In genomic region chr6:29916530-29917382, GRCm38 (mm10) we compare ENCODE assay signal across 8 mouse cellular contexts. TPM values are rescaled to one million over a fixed set of nuclear protein-coding genes. Genes with fewer than 3 reads are reported as not detected.
DNase-seq lines count a peak whose midpoint lies in the region; ATAC-seq lines count a peak whose summit lies in the region.

Gene Strip2 (plus strand): TSS chr6:29917012.

- no peaks in the 10 kb centered on the region for H3K9me3 ChIP-seq in hindbrain, embryonic 16.5 days (ENCODE audit: control insufficient read depth, low read length)

- peak within 1 kb of the TSS; percentile 14 for H3K27ac ChIP-seq in hindbrain, embryonic 16.5 days (ENCODE audit: low read depth, low read length)

- peak within 1 kb of the TSS; percentile 80 for H3K4me2 ChIP-seq in hindbrain, embryonic 16.5 days (ENCODE audit: low read length)

- peak; percentile 99 for ATAC-seq in hindbrain, embryonic 16.5 days

- H3K36me3 ChIP-seq in hindbrain, embryonic 16.5 days (ENCODE audit: control insufficient read depth, insufficient read depth, low read length) = no peaks in the 10 kb centered on the region

- H3K9ac ChIP-seq in hindbrain, embryonic 16.5 days (ENCODE audit: low read depth, low read length) = peak within 1 kb of the TSS; percentile 66

- H3K27me3 ChIP-seq in hindbrain, embryonic 16.5 days (replicated peaks; ENCODE audit: control insufficient read depth, insufficient read depth, low read length) = peaks cover 7% of the 10 kb centered on the region

- peaks cover 8% of the 10 kb centered on the region for H3K4me1 ChIP-seq in hindbrain, embryonic 16.5 days (ENCODE audit: control insufficient read depth, insufficient read depth, low read depth, low read length)

- peak within 1 kb of the TSS; percentile 66 for H3K4me3 ChIP-seq in hindbrain, embryonic 16.5 days (ENCODE audit: low read length)

- DNase-seq in ZHBTc4 (ENCODE audit: low read depth, low spot score) = peak; percentile 97
- peak; percentile 89 to 96 for DNase-seq in cerebellum, postnatal 4 days (ENCODE audit: low spot score in 2 of 2)
- DNase-seq in gastrocnemius, adult 18-20 months (ENCODE audit: low spot score) = peak; percentile 93
- peak; percentile 83 for DNase-seq in left cerebral cortex, adult 11 months (ENCODE audit: low spot score)
- DNase-seq in lung, postnatal 36 days = peak; percentile 96
- peak; percentile 97 for DNase-seq in retina, embryonic 14.5 days (ENCODE audit: low spot score)
- DNase-seq in thymus, postnatal 36 days = peak; percentile 92 to 95

- under 1% methylated on average over 67 of the region's 67 CpGs for WGBS in hindbrain, embryonic 16.5 days

RNA-seq across cellular contexts. Expression of gene Strip2, which starts in this region (rescaled TPM):
- 1 to 10 TPM; 1.1 to 1.2 TPM for total RNA-seq in gastrocnemius, adult 18-20 months (2021)
- polyA plus RNA-seq in hindbrain, embryonic 16.5 days (2015; fragmentation: Nextera tagmentation; extraction: Ambion mirVana) = 7.8 and 8.6 TPM in 2 replicates

Comparison
In these comparisons a context has a peak if more than half of its experiments do, and no peak if none do; other contexts are left out.
1. Peak in every context shown above with its lines: DNase-seq, ATAC-seq, H3K4me3 ChIP-seq and H3K27ac ChIP-seq.